Mouse (Mus musculus) MEL (cell line): ENCODE results near the gene Scaf11. TPM values are rescaled to one million over a fixed set of nuclear protein-coding genes. Genes with fewer than 3 reads are reported as not detected.

Experiments
- DNase-seq: peaks from one replicate; pipeline ENCODE4 v3.0.0; 2011; ENCODE audit warnings: low read depth, low spot score
- H3K27ac ChIP-seq: 2 replicates; pipeline ENCODE4 v1.5.1; 2012; ENCODE audit warnings: low read depth, mild to moderate bottlenecking, control low read depth, low read length, moderate library complexity; ENCODE audit not compliant: control insufficient read depth
- H3K27me3 ChIP-seq, 2 experiments: fragments of 150-350 bp in 1 of 2; sonication (generic) in 1 of 2; 2 replicates each; pipeline ENCODE4 v1.6.1; 2012; ENCODE audit warnings: low read length in 2 of 2, mild to moderate bottlenecking in 2 of 2, improper control_type of control experiment in 1 of 2, moderate library complexity in 1 of 2; ENCODE audit not compliant: insufficient read depth in 2 of 2, control insufficient read depth in 1 of 2
- H3K36me3 ChIP-seq, 2 experiments: 2 replicates each; pipeline ENCODE4 v1.6.1; 2012 to 2014; ENCODE audit warnings: low read length in 2 of 2, improper control_type of control experiment in 1 of 2, inconsistent platforms in 1 of 2, mild to moderate bottlenecking in 1 of 2; ENCODE audit not compliant: insufficient read depth in 2 of 2, control insufficient read depth in 1 of 2
- H3K4me1 ChIP-seq, 2 experiments: fragments of 150-350 bp in 1 of 2; sonication (generic) in 1 of 2; 2 replicates each; pipeline ENCODE4 v1.6.1; 2012; ENCODE audit warnings: low read length in 2 of 2, improper control_type of control experiment in 1 of 2, mild to moderate bottlenecking in 1 of 2; ENCODE audit not compliant: insufficient read depth in 2 of 2, control insufficient read depth in 1 of 2
- H3K4me3 ChIP-seq, 2 experiments: fragments of 150-350 bp in 1 of 2; sonication (generic) in 1 of 2; 2 replicates each; pipeline ENCODE4 v1.5.1; 2012; ENCODE audit warnings: low read depth in 2 of 2, low read length in 2 of 2, mild to moderate bottlenecking in 2 of 2, moderate library complexity in 2 of 2, control low read depth in 1 of 2, improper control_type of control experiment in 1 of 2; ENCODE audit not compliant: control insufficient read depth in 1 of 2, insufficient read depth in 1 of 2
- H3K79me2 ChIP-seq: 2 replicates; pipeline ENCODE4 v1.6.1; 2012; ENCODE audit warnings: mild to moderate bottlenecking, low read length, moderate library complexity; ENCODE audit not compliant: control insufficient read depth, poor library complexity, insufficient read depth
- H3K9ac ChIP-seq: 2 replicates; pipeline ENCODE4 v1.6.1; 2012; ENCODE audit warnings: low read depth, mild to moderate bottlenecking, control low read depth, low read length, moderate library complexity; ENCODE audit not compliant: control insufficient read depth, poor library complexity, severe bottlenecking
- H3K9me3 ChIP-seq: fragments of 150-350 bp; sonication (generic); replicated peaks from 2 replicates; pipeline ENCODE4 v1.6.1; 2012; ENCODE audit warnings: mild to moderate bottlenecking, low read length, improper control_type of control experiment, moderate library complexity; ENCODE audit not compliant: insufficient read depth
- BHLHE40 ChIP-seq: IDR thresholded peaks from 2 replicates; pipeline ENCODE4 v1.6.1; 2012; ENCODE audit warnings: low read depth, mild to moderate bottlenecking, inconsistent platforms, low read length, improper control_type of control experiment, borderline replicate concordance
- CTCF ChIP-seq, 3 experiments: IDR thresholded peaks in 2 of 3; conservative IDR thresholded peaks in 1 of 3; 2 replicates each; pipeline ENCODE4 v1.5.1; 2011 to 2012; ENCODE audit warnings: low read length in 3 of 3, low read depth in 2 of 3, mild to moderate bottlenecking in 2 of 3, improper control_type of control experiment in 1 of 3, inconsistent platforms in 1 of 3, mixed read lengths in 1 of 3, moderate library complexity in 1 of 3; ENCODE audit not compliant: control insufficient read depth in 1 of 3, insufficient read depth in 1 of 3, poor library complexity in 1 of 3, severe bottlenecking in 1 of 3
- E2F4 ChIP-seq: IDR thresholded peaks from 2 replicates; pipeline ENCODE4 v1.6.1; 2011; ENCODE audit warnings: low read depth, low read length, improper control_type of control experiment, borderline replicate concordance
- HCFC1 ChIP-seq: IDR thresholded peaks from 2 replicates; pipeline ENCODE4 v1.6.1; 2012; ENCODE audit warnings: low read depth, mild to moderate bottlenecking, inconsistent platforms, low read length, improper control_type of control experiment, moderate library complexity
- KAT2A ChIP-seq: conservative IDR thresholded peaks from 2 replicates; pipeline ENCODE4 v1.6.1; 2012; ENCODE audit warnings: low read depth, low read length, improper control_type of control experiment, inconsistent platforms
- MAFK ChIP-seq: IDR thresholded peaks from 2 replicates; pipeline ENCODE4 v1.6.1; 2011; ENCODE audit warnings: low read depth, mild to moderate bottlenecking, low read length, improper control_type of control experiment, borderline replicate concordance
- MAX ChIP-seq: IDR thresholded peaks from 2 replicates; pipeline ENCODE4 v1.6.1; 2011; ENCODE audit warnings: low read length, improper control_type of control experiment
- MEF2A ChIP-seq: IDR thresholded peaks from 2 replicates; pipeline ENCODE4 v1.6.1; 2014; ENCODE audit warnings: low read depth, mild to moderate bottlenecking, inconsistent platforms, low read length, improper control_type of control experiment; ENCODE audit not compliant: poor library complexity, insufficient replicate concordance, severe bottlenecking; ENCODE audit errors: extremely low read depth
- MXI1 ChIP-seq: IDR thresholded peaks from 2 replicates; pipeline ENCODE4 v1.6.1; 2011; ENCODE audit warnings: mild to moderate bottlenecking, low read depth, low read length, improper control_type of control experiment
- MYC ChIP-seq: IDR thresholded peaks from 2 replicates; pipeline ENCODE4 v1.6.1; 2011; ENCODE audit warnings: low read depth, mild to moderate bottlenecking, low read length, improper control_type of control experiment, moderate library complexity
- NELFE ChIP-seq: IDR thresholded peaks from 2 replicates; pipeline ENCODE4 v1.6.1; 2011; ENCODE audit warnings: low read depth, low read length, improper control_type of control experiment
- RAD21 ChIP-seq: IDR thresholded peaks from 2 replicates; pipeline ENCODE4 v1.6.1; 2011; ENCODE audit warnings: mild to moderate bottlenecking, low read depth, low read length, improper control_type of control experiment
- RCOR1 ChIP-seq: IDR thresholded peaks from 2 replicates; pipeline ENCODE4 v1.6.1; 2012; ENCODE audit warnings: low read depth, mild to moderate bottlenecking, inconsistent platforms, low read length, improper control_type of control experiment
- SIN3A ChIP-seq: IDR thresholded peaks from 2 replicates; pipeline ENCODE4 v1.6.1; 2012; ENCODE audit warnings: low read length, improper control_type of control experiment, inconsistent platforms
- SMC3 ChIP-seq: IDR thresholded peaks from 2 replicates; pipeline ENCODE4 v1.6.1; 2011; ENCODE audit warnings: low read depth, low read length, improper control_type of control experiment
- TAL1 ChIP-seq: IDR thresholded peaks from 2 replicates; pipeline ENCODE4 v1.6.1; 2012; ENCODE audit warnings: mild to moderate bottlenecking, inconsistent platforms, low read length, moderate library complexity, mixed read lengths
- TCF12 ChIP-seq: IDR thresholded peaks from 2 replicates; pipeline ENCODE4 v1.6.1; 2014; ENCODE audit warnings: low read depth, mild to moderate bottlenecking, inconsistent platforms, low read length, improper control_type of control experiment, moderate library complexity
- ZNF384 ChIP-seq: IDR thresholded peaks from 2 replicates; pipeline ENCODE4 v1.6.1; 2012; ENCODE audit warnings: low read depth, mild to moderate bottlenecking, inconsistent platforms, low read length, improper control_type of control experiment
- polyA plus RNA-seq, 2 experiments: library from polyadenylated mRNA; stranded (reverse) in 1 of 2; unstranded in 1 of 2; fragments of >175 nt in 1 of 2; fragments of >200 nt in 1 of 2; gene quantifications; 2 replicates each; pipeline versions ENCODE4 v1.2.1 to v1.2.4; 2012; ENCODE audit warnings: low replicate concordance in 2 of 2, low read depth in 1 of 2; ENCODE audit not compliant: insufficient read length in 2 of 2, insufficient read depth in 1 of 2, missing spikeins in 1 of 2
- total RNA-seq: library from RNA; depleted of rRNA; stranded (reverse); fragments of 300-350 nt; gene quantifications from 2 replicates; pipeline ENCODE4 v1.2.3, GENCODE M21; 2012

The Scaf11 gene
- total and polyA plus RNA-seq, 3 experiments = 137 to 242 (median 165) TPM

DNA sequence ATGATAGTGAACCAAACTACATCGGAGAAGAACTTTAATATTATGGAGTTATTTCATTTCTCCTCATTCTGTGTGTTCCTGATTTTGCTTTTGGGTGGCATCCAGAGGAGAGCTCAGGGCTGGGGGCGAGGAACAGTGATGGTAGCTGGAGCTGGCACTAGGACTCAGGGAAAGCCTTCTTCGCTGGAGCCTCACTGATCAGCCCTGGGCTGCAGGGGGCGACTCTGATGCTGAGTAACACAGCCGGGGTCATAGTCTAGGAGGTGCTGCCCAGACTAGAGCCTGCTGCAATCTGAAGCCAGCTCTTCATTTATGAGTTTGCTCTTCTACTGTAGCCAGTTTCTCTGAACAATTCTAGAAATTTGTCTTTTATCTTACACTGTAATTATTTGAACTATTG lies 87.5 kb downstream of the Scaf11 start:
- peaks cover 0 to 3% of the 10 kb centered on the region in 2 experiments; a peak in 2 of 4 replicates for H3K36me3 ChIP-seq
- no peak for DNase-seq
- H3K27ac ChIP-seq = no peak overlapping the region
- no peaks in the 10 kb centered on the region for H3K79me2 ChIP-seq
- H3K9me3 ChIP-seq = no peaks in the 10 kb centered on the region
- no peaks in the 10 kb centered on the region for H3K27me3 ChIP-seq
- no peak overlapping the region for H3K9ac ChIP-seq
- no peak for TF ChIP-seq MAX
- peak in 2 of 3 experiments; percentile 35 to 46; a peak in 4 of 6 replicates for TF ChIP-seq CTCF (IDR thresholded peaks at IDR 0.05 in 2 of 3, conservative IDR thresholded peaks at IDR 0.05 in 1 of 3; ENCODE audit: control insufficient read depth in 1 of 3, insufficient read depth in 1 of 3, low read depth in 2 of 3, low read length in 3 of 3, poor library complexity in 1 of 3, severe bottlenecking in 1 of 3)
- 0 out of 2 replicates have a peak, but pooled peaks have one; percentile 7 for TF ChIP-seq SMC3
- no peak for TF ChIP-seq RAD21
- no peak for TF ChIP-seq BHLHE40
- TF ChIP-seq MYC = no peak
- no peak for TF ChIP-seq E2F4
- no peak overlapping the region for H3K4me3 ChIP-seq
- no peaks in the 10 kb centered on the region for H3K4me1 ChIP-seq

DNA sequence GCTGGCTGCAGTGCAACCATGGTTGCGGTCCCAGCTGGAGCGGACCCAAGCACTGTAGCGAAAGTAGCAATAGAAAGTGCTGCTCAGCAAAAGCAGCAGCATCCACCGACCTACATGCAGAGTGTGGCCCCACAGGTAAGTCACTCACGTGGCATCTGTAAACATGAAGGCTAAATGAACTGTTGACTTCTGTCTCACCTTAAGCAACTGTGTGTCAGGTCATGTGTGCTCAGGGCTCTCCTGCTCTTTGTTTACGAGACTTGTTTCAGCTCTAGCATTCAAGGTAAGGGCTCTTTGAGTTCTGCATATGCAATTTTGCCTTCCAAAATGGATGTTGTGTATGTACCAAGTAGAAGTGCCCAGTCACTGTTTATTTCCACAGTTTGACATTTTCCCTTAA lies 88.0 kb downstream of the Scaf11 start:
- no peak for DNase-seq
- TF ChIP-seq NELFE (no peak), MAFK (no peak), KAT2A (no peak), TAL1 (no peak), MEF2A (no peak), HCFC1 (no peak), SIN3A (no peak), MXI1 (no peak), MYC (no peak), TCF12 (no peak), ZNF384 (no peak), RCOR1 (no peak)

More for the DNA sequence above, 88.0 kb downstream of the Scaf11 start:
- Histone ChIP-seq H3K27ac (no peak overlapping the region), H3K4me3 (no peak overlapping the region), H3K9ac (no peak overlapping the region), H3K4me1 (no peaks in the 10 kb centered on the region), H3K27me3 (no peaks in the 10 kb centered on the region), H3K36me3 (peaks cover 0 to 3% of the 10 kb centered on the region in 2 experiments; a peak in 2 of 4 replicates), H3K79me2 (no peaks in the 10 kb centered on the region), H3K9me3 (no peaks in the 10 kb centered on the region)
